In the genomic region with DNA sequence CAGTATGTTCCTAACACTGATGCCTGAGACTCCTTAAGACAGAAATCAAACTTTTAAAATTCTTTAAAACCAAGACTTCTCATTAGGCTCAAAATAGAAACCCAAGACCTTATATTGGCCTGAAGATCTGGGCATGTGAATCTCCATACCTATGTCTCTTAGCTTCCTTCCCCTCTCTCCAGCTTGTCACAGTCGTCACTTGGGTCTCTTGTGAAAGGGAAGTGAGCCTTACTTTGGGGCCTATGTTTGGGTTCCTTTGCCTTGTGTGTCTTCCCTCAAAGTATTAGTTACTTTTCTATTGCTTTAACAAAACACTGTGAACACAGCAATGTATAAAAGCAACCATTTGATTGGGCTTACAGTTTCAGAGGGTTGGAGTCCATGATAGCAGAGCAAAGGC, we compare ENCODE assay signal across 46 mouse cellular contexts. TPM values are rescaled to one million over a fixed set of nuclear protein-coding genes. Genes with fewer than 3 reads are reported as not detected.
"Had no signal": no experiment of that assay in that cellular context is flagged by ENCODE, and none has a peak within 500 bp of the region (broad histone marks: within the 10 kb centered on the region; RNA-seq: fewer than 3 reads in every experiment).

No protein-coding gene starts in this region.

- H3K9me3 ChIP-seq: limb, embryonic 10.5 days; limb, embryonic 12.5 days; limb, embryonic 13.5 days; limb, embryonic 15.5 days; liver, embryonic 12.5 days; liver, embryonic 13.5 days; liver, embryonic 15.5 days; lung, embryonic 15.5 days; midbrain, embryonic 10.5 days; midbrain, embryonic 12.5 days; midbrain, embryonic 13.5 days; midbrain, embryonic 15.5 days; neural tube, embryonic 12.5 days had no signal

- H3K4me2 ChIP-seq: limb, embryonic 12.5 days; limb, embryonic 13.5 days; limb, embryonic 15.5 days; liver, embryonic 12.5 days; liver, embryonic 13.5 days; liver, embryonic 15.5 days; lung, embryonic 14.5 days; lung, embryonic 15.5 days; midbrain, embryonic 11.5 days; midbrain, embryonic 12.5 days; midbrain, embryonic 13.5 days; midbrain, embryonic 15.5 days; neural tube, embryonic 12.5 days had no signal

- H3K27me3 ChIP-seq: limb, embryonic 12.5 days; limb, embryonic 13.5 days; limb, embryonic 15.5 days; liver, embryonic 12.5 days; liver, embryonic 13.5 days; liver, embryonic 15.5 days; lung, embryonic 15.5 days; megakaryocyte, embryonic 14.5 days; midbrain, embryonic 12.5 days; midbrain, embryonic 13.5 days; midbrain, embryonic 15.5 days; neural tube, embryonic 12.5 days had no signal

- ATAC-seq: liver, embryonic 12.5 days; liver, postnatal 0 days; lung, postnatal 0 days; midbrain, embryonic 13.5 days; midbrain, embryonic 15.5 days; midbrain, embryonic 16.5 days had no signal

- H3K9ac ChIP-seq: limb, embryonic 12.5 days; limb, embryonic 13.5 days; limb, embryonic 15.5 days; liver, embryonic 12.5 days; liver, embryonic 13.5 days; liver, embryonic 14.5 days; liver, embryonic 15.5 days; liver, postnatal 0 days; lung, embryonic 14.5 days; lung, embryonic 15.5 days; midbrain, embryonic 12.5 days; midbrain, embryonic 13.5 days; midbrain, embryonic 15.5 days; neural tube, embryonic 12.5 days had no signal

- H3K4me3 ChIP-seq: left cerebral cortex, adult 2 months; limb, embryonic 10.5 days; limb, embryonic 12.5 days; limb, embryonic 13.5 days; limb, embryonic 15.5 days; liver, embryonic 12.5 days; liver, embryonic 13.5 days; liver, embryonic 15.5 days; lung, embryonic 15.5 days; megakaryocyte, embryonic 14.5 days; midbrain, embryonic 10.5 days; midbrain, embryonic 12.5 days; midbrain, embryonic 13.5 days; midbrain, embryonic 15.5 days; myocyte; neural tube, embryonic 12.5 days had no signal

- DNase-seq: left cerebral cortex, postnatal 4 days; liver; liver, embryonic 13.5 days; liver, postnatal 0 days; lung, adult 18-20 months; lung, adult 2 months; lung, embryonic 14.5 days; lung, postnatal 10 days; lung, postnatal 14 days; lung, postnatal 36 days; lung, postnatal 4 days; midbrain, embryonic 14.5 days had no signal

- H3K27ac ChIP-seq: left cerebral cortex, adult 2 months; limb, embryonic 10.5 days; limb, embryonic 12.5 days; limb, embryonic 13.5 days; limb, embryonic 15.5 days; liver, embryonic 12.5 days; liver, embryonic 13.5 days; liver, embryonic 14.5 days; liver, embryonic 15.5 days; lung, embryonic 15.5 days; macrophage; midbrain, embryonic 10.5 days; midbrain, embryonic 12.5 days; midbrain, embryonic 13.5 days; midbrain, embryonic 15.5 days; neural tube, embryonic 12.5 days had no signal

- H3K36me3 ChIP-seq: limb, embryonic 10.5 days; limb, embryonic 12.5 days; limb, embryonic 13.5 days; limb, embryonic 15.5 days; liver, embryonic 12.5 days; liver, embryonic 13.5 days; liver, embryonic 15.5 days; lung, embryonic 15.5 days; midbrain, embryonic 10.5 days; midbrain, embryonic 12.5 days; midbrain, embryonic 13.5 days; midbrain, embryonic 15.5 days; neural tube, embryonic 12.5 days had no signal

- H3K4me1 ChIP-seq: limb, embryonic 10.5 days; limb, embryonic 12.5 days; limb, embryonic 13.5 days; limb, embryonic 15.5 days; liver, embryonic 12.5 days; liver, embryonic 13.5 days; liver, embryonic 15.5 days; lung, embryonic 15.5 days; midbrain, embryonic 10.5 days; midbrain, embryonic 12.5 days; midbrain, embryonic 13.5 days; midbrain, embryonic 15.5 days; neural tube, embryonic 12.5 days had no signal

RNA-seq across cellular contexts. Expression of a gene that starts 13.0 kb away (rescaled TPM):
- total RNA-seq: left cerebral cortex, adult 18-20 months; left cerebral cortex, adult 2 months; left cerebral cortex, postnatal 14 days; left cerebral cortex, postnatal 25 days; left cerebral cortex, postnatal 36 days; left cerebral cortex, postnatal 4 days; liver, adult 2 months; megakaryocyte-erythroid progenitor cell, adult 5-6 weeks; monocyte, adult 5-6 weeks had no signal
- polyA plus RNA-seq: limb, embryonic 10.5 days; limb, embryonic 11.5 days; limb, embryonic 12.5 days; liver, adult 2 months; liver, embryonic 12.5 days; liver, embryonic 13.5 days; liver, embryonic 14.5 days; liver, embryonic 15.5 days; liver, postnatal 0 days; midbrain, embryonic 10.5 days; midbrain, embryonic 11.5 days; midbrain, embryonic 12.5 days; midbrain, embryonic 13.5 days; midbrain, embryonic 14.5 days; midbrain, embryonic 15.5 days; midbrain, embryonic 16.5 days; midbrain, postnatal 0 days; myocyte; neural tube, embryonic 11.5 days; neural tube, embryonic 12.5 days had no signal

RNA-seq across cellular contexts. Expression of a gene that starts 33.6 kb away (rescaled TPM):
- total RNA-seq: left cerebral cortex, adult 18-20 months; left cerebral cortex, adult 2 months; left cerebral cortex, adult 8-10 months; left cerebral cortex, postnatal 14 days; left cerebral cortex, postnatal 25 days; left cerebral cortex, postnatal 36 days; left cerebral cortex, postnatal 4 days; liver, adult 2 months; megakaryocyte-erythroid progenitor cell, adult 5-6 weeks; midbrain, postnatal 0 days; monocyte, adult 5-6 weeks had no signal
- polyA plus RNA-seq: limb, embryonic 10.5 days; limb, embryonic 11.5 days; limb, embryonic 12.5 days; limb, embryonic 13.5 days; limb, embryonic 14.5 days; liver, adult 2 months; liver, embryonic 12.5 days; liver, embryonic 13.5 days; liver, embryonic 14.5 days; liver, embryonic 15.5 days; liver, embryonic 16.5 days; liver, postnatal 0 days; lung, embryonic 14.5 days; lung, embryonic 15.5 days; lung, embryonic 16.5 days; lung, postnatal 0 days; macrophage; midbrain, embryonic 10.5 days; midbrain, embryonic 11.5 days; midbrain, embryonic 12.5 days; midbrain, embryonic 13.5 days; midbrain, embryonic 14.5 days; midbrain, embryonic 15.5 days; midbrain, embryonic 16.5 days; midbrain, postnatal 0 days; myocyte; neural tube, embryonic 11.5 days; neural tube, embryonic 12.5 days had no signal
